Mouse (Mus musculus) forebrain, embryonic 14.5 days (tissue): ENCODE measurements around the gene Rhpn2. TPM values are rescaled to one million over a fixed set of nuclear protein-coding genes. Genes with fewer than 3 reads are reported as not detected.
A peak's percentile ranks its signal among the peaks of the same experiment; 100 is the strongest.

ENCODE experiments used
- ATAC-seq: fragments of 200-750 bp; cut with Nextera tagmentation; 2 replicates; pipeline ENCODE4 v1.8.0; 2017; ENCODE audit warnings: mild to moderate bottlenecking, moderate library complexity
- DNase-seq: peaks from one replicate; pipeline ENCODE4 v3.0.0-alpha.2; 2015; ENCODE audit warnings: low spot score
- H3K27ac ChIP-seq: fragments of 300-500 bp; sonication (generic); 2 replicates; pipeline ENCODE4 v1.5.1; 2014; ENCODE audit warnings: low read depth, mild to moderate bottlenecking, control low read depth, low read length, moderate library complexity
- H3K27me3 ChIP-seq: fragments of 300-500 bp; sonication (generic); replicated peaks from 2 replicates; pipeline ENCODE4 v1.6.1; 2014; ENCODE audit warnings: low read length, control low read depth, mixed read lengths; ENCODE audit not compliant: control insufficient read depth, insufficient read depth
- H3K36me3 ChIP-seq: fragments of 300-500 bp; sonication (generic); 2 replicates; pipeline ENCODE4 v1.6.1; 2014; ENCODE audit warnings: low read length, control low read depth; ENCODE audit not compliant: control insufficient read depth, insufficient read depth
- H3K4me1 ChIP-seq: fragments of 300-500 bp; sonication (generic); 2 replicates; pipeline ENCODE4 v1.6.1; 2014; ENCODE audit warnings: antibody characterized with exemption, low read length, control low read depth; ENCODE audit not compliant: control insufficient read depth, insufficient read depth
- H3K4me2 ChIP-seq: fragments of 300-500 bp; sonication (generic); 2 replicates; pipeline ENCODE4 v1.6.1; 2014; ENCODE audit warnings: mild to moderate bottlenecking, control low read depth, low read length
- H3K4me3 ChIP-seq: fragments of 300-500 bp; sonication (generic); 2 replicates; pipeline ENCODE4 v1.5.1; 2014; ENCODE audit warnings: low read depth, low read length, control low read depth
- H3K9ac ChIP-seq: fragments of 300-500 bp; sonication (generic); 2 replicates; pipeline ENCODE4 v1.6.1; 2014; ENCODE audit warnings: mild to moderate bottlenecking, low read length, control low read depth, moderate library complexity
- H3K9me3 ChIP-seq: fragments of 300-500 bp; sonication (generic); replicated peaks from 2 replicates; pipeline ENCODE4 v1.6.1; 2016; ENCODE audit warnings: low read length, control low read depth, mixed read lengths; ENCODE audit not compliant: control insufficient read depth
- WGBS: fragments of 180-500 bp; shearing (Covaris S2); extraction: QIAGEN DNeasy Blood & Tissue Kit; methylation state at CpG from one replicate; pipeline ENCODE4 v1.1.7; 2014; 5-methylcytosine and 5-hydroxymethylcytosine counted together
- polyA plus RNA-seq: library from polyadenylated mRNA; unstranded; fragments of >200 nt; fragmentation: Nextera tagmentation; extraction: Ambion mirVana; gene quantifications from 2 replicates; pipeline ENCODE4 v1.2.1, GENCODE M21; 2014

The Rhpn2 gene
- polyA plus RNA-seq, 1 experiment from 2014 or later: 1.2 TPM

DNA sequence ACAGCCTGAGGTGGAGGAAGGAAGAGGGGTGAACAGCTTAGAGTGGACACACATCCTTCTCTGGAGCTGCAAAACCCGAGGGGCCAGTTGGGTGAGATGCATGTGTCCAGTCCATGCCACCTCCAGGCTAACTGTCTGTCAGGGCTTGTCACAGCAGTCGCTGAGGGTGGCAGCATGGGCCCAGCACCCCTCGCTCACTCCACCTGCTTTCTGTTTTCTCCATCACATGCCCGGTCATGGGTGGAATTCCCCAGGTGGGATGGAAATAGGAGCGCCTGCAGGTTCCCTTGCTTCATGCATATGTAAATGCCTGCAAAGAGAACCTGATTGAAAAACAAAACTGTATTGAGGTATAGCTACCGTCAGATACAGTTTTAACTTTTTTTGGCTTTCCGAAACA lies 40.3 kb downstream of the Rhpn2 start:
- no peak for ATAC-seq
- no peaks in the 10 kb centered on the region for H3K36me3 ChIP-seq

DNA sequence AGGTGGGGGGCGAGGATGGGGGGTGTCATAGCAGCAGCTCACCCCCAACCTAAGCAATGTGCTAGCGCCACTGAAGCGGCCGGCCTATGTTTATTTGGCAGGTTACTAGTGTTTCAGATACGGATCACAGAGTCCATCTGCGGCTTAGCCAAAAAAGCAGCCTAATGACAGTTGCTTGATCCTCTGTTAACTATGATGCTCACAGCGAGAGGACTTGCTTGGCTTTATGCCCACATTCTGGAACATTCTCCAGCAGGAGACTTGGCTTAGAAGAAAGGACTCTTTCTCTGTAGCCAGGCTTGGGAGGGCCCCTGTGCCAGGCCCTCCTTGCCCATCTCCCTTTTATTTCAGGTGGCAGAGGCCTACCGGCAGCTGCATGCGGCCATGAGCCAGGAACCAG lies 42.7 kb downstream of the Rhpn2 start:
- ATAC-seq: no peak
- peak; percentile 46 for DNase-seq

More for the DNA sequence above, 40.3 kb downstream of the Rhpn2 start:
- 86% methylated on average over 7 of the region's 7 CpGs for WGBS
- Histone ChIP-seq H3K27ac (no peak overlapping the region), H3K27me3 (no peaks in the 10 kb centered on the region), H3K4me1 (no peaks in the 10 kb centered on the region), H3K9ac (no peak overlapping the region), H3K4me2 (no peak overlapping the region), H3K4me3 (no peak overlapping the region), H3K9me3 (no peaks in the 10 kb centered on the region)
- DNase-seq: no peak

DNA sequence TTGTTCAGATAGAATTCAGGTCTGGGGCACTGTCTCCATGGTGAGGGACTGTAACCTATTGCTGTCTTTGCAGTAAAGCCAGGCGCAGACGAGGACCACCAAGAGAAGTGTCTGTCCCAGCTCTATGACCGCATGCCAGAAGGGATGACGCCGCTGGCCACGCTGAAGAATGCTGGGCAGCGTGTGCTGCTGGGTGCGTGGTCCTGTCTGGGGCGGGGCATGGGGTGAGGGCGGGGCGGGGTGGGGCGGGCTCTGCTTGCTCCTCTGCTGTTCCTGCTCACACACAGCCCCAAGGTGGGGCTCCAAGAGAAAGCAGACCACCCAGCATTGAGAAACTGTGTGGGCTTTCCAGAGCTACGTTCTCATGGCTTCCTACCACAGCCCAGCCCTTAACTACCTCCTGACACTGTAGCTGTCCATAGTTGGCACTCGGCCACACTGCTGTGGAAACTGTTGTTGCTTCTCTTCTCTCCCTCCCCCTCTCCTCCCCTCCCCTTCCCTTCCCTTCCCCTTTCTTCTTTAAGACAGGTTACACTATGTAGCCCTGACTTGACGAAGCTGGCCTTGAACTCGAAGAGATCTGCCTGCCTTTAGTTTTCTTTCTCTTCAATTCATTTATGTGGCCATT lies 45.6 kb downstream of the Rhpn2 start:
- Histone ChIP-seq H3K27me3 (no peaks in the 10 kb centered on the region), H3K4me3 (no peak overlapping the region), H3K36me3 (no peaks in the 10 kb centered on the region), H3K9me3 (no peaks in the 10 kb centered on the region), H3K4me1 (no peaks in the 10 kb centered on the region), H3K4me2 (no peak overlapping the region), H3K27ac (no peak overlapping the region), H3K9ac (no peak overlapping the region)
- 0 out of 2 replicates have a peak, but pooled peaks have one; percentile 23 for ATAC-seq
- 45% methylated on average over 16 of the region's 16 CpGs for WGBS
- no peak for DNase-seq

More for the DNA sequence above, 42.7 kb downstream of the Rhpn2 start:
- Histone ChIP-seq H3K9ac (no peak overlapping the region), H3K4me2 (no peak overlapping the region), H3K9me3 (no peaks in the 10 kb centered on the region), H3K27ac (no peak overlapping the region), H3K4me1 (no peaks in the 10 kb centered on the region), H3K36me3 (no peaks in the 10 kb centered on the region), H3K27me3 (no peaks in the 10 kb centered on the region), H3K4me3 (no peak overlapping the region)
- 69% methylated on average over 9 of the region's 9 CpGs for WGBS

DNA sequence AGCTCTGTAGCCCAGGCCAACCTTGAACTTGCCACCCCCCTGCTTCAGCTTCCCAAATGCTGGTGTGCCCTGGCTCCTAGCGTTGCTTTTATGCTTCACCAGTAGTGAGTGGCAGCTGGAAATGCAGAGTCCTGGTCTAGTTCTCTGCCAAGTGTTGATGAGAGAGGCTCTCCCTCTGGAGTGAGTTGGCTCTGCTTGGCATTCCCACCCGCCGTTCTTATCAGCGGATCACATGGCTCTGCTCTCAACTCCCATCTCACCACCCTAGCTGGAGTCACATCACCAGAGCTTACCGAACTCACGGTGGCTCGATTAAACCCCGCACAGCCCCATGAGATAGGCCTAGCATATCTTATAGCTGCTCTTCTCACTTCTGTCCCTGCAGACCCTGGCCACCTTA lies 46.4 kb downstream of the Rhpn2 start:
- H3K4me1 ChIP-seq: no peaks in the 10 kb centered on the region
- H3K36me3 ChIP-seq: no peaks in the 10 kb centered on the region
- ATAC-seq: no peak
- 87% methylated on average over 8 of the region's 8 CpGs for WGBS
- no peak for DNase-seq
- H3K27ac ChIP-seq: no peak overlapping the region
- no peak overlapping the region for H3K4me3 ChIP-seq
- H3K4me2 ChIP-seq: no peak overlapping the region
- H3K9me3 ChIP-seq: no peaks in the 10 kb centered on the region
- no peaks in the 10 kb centered on the region for H3K27me3 ChIP-seq
- no peak overlapping the region for H3K9ac ChIP-seq

DNA sequence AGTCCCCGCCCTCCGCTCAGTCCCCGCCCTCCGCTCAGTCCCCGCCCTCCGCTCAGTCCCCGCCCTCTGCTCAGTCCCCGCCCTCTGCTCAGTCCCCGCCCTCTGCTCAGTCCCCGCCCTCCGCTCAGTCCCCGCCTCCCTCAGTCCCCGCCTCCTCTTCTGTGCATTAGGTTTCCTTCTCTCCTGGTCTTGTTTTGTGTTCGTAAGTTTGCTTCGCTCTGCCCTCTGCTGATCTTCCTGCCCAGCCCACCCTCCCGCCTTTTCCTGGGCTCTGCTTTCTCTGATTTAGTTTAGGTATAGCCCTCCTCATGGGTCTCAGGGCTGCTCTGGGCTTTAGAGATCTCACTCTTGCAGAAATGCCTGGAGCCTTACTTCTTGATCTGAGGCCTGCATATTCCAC lies 47.9 kb downstream of the Rhpn2 start:
- WGBS: 53% methylated on average over 13 of the region's 16 CpGs
- Histone ChIP-seq H3K4me1 (no peaks in the 10 kb centered on the region), H3K4me2 (no peak overlapping the region), H3K36me3 (no peaks in the 10 kb centered on the region), H3K27ac (no peak overlapping the region), H3K4me3 (no peak overlapping the region), H3K9ac (no peak overlapping the region), H3K27me3 (no peaks in the 10 kb centered on the region), H3K9me3 (no peaks in the 10 kb centered on the region)
- ATAC-seq (no peak), DNase-seq (no peak)

DNA sequence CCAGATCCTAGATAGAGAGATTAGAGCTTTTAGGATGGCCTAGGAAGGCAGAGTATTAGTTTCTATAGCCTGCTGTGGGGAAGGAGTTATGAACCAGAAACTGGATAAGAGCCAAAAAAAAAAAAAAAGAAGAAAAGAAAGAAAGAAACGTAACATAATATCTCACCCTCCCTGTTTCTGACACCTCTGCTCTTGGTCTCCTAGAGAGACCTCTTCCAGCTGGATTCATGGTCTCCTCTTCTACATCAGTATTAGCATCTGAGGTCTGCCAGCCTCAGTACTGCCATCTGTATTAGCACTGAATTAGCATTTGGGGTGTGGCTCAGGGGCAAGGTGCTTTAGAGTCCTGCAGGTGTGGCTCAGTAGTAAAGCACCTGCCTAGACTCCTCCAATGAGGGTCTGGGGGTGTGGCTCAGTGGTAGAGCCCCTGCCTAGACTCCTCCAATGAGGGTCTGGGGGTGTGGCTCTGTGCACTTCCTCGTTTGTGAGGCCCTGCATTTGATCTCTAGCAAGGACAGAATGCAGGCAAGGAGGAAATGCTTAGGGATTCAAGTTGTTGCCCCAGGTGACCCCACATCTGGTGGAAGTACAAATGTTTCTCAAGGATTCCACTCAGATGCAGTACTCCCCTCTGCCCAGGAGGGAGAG lies 48.9 kb downstream of the Rhpn2 start:
- no peak for ATAC-seq

DNA sequence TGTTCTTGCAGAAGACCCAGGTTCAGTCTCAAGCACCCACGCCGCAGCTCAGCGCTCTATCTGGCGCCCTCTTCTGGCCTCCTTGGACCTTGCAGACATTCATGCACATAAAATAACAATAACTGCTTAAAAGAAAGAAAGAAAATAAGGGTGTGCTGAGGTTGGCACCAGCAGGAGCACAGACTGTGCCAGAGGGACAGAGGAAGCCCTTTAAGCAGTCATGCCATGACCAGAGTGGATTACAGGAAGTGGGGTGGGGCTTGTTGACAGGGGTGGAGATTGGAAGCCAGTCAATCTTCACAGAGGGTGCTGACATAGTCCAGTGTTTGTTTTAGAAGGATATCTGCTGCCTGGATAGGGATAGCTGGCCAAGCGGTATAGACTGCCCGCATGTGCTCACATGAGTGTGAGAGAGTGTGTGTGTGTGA lies 52.6 kb downstream of the Rhpn2 start:
- H3K4me3 ChIP-seq: no peak overlapping the region

More for the DNA sequence above, 48.9 kb downstream of the Rhpn2 start:
- Histone ChIP-seq H3K4me2 (no peak overlapping the region), H3K27ac (no peak overlapping the region), H3K4me1 (no peaks in the 10 kb centered on the region), H3K9me3 (no peaks in the 10 kb centered on the region), H3K4me3 (no peak overlapping the region), H3K27me3 (no peaks in the 10 kb centered on the region), H3K36me3 (no peaks in the 10 kb centered on the region), H3K9ac (no peak overlapping the region)
- 54% methylated on average over 2 of the region's 2 CpGs for WGBS
- DNase-seq: no peak

DNA sequence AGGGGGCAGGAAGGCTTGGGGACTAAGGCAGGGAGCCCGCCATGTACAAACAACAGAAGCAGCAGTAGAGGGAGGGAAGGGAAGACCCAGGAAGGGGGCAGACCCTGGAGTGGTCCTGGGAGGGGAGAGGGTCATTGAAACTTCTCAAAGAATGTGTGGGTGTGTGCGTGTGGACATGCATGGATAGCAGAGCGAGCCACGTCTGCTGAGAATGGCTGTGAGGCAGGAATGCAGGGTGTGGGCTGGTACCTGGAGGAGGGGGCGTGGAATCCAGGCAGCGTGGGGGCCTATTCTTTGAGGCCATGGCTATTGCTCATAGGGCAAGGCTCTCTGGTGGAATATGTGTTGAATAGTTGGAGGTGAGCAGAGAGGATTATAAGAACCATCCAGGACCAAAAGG lies 54.7 kb downstream of the Rhpn2 start:
- no peak overlapping the region for H3K4me2 ChIP-seq
- no peaks in the 10 kb centered on the region for H3K9me3 ChIP-seq
- H3K27me3 ChIP-seq: no peaks in the 10 kb centered on the region
- H3K36me3 ChIP-seq: peaks cover 14% of the 10 kb centered on the region; the same call in 1 of the 2 replicates
- no peaks in the 10 kb centered on the region for H3K4me1 ChIP-seq
- H3K9ac ChIP-seq: no peak overlapping the region
- no peak for DNase-seq
- ATAC-seq: no peak
- WGBS: 82% methylated on average over 6 of the region's 6 CpGs
- H3K4me3 ChIP-seq: no peak overlapping the region
- no peak overlapping the region for H3K27ac ChIP-seq

More for the DNA sequence above, 52.6 kb downstream of the Rhpn2 start:
- no peak overlapping the region for H3K9ac ChIP-seq
- no peaks in the 10 kb centered on the region for H3K36me3 ChIP-seq
- ATAC-seq (no peak), DNase-seq (no peak)
- H3K9me3 ChIP-seq: no peaks in the 10 kb centered on the region
- WGBS: 67% methylated on average over 6 of the region's 6 CpGs
- H3K27ac ChIP-seq: no peak overlapping the region
- no peak overlapping the region for H3K4me2 ChIP-seq
- H3K27me3 ChIP-seq: no peaks in the 10 kb centered on the region
- no peaks in the 10 kb centered on the region for H3K4me1 ChIP-seq

DNA sequence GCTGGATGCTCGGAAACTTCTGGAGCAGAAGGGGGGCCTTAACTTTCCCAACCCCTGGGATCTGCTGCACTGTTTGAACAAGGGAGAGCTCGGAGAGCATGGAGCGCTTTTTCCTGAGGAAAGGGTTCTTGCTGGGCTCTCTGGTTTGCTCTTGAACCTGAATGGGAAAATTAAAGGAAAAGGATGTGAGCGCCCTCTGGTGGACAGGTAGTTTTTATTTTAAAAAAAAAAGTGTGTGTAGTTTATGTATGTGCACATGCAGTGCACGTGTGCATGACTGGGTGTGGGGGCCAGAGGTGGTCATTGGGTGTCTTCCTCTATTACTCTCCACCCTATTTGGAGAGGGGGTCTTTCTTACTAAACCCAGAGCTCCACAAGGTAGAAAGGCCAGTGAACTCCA lies 59.0 kb downstream of the Rhpn2 start:
- Histone ChIP-seq H3K4me3 (no peak overlapping the region), H3K27me3 (no peaks in the 10 kb centered on the region), H3K9me3 (no peaks in the 10 kb centered on the region), H3K9ac (no peak overlapping the region), H3K27ac (no peak overlapping the region), H3K4me1 (peaks cover 13% of the 10 kb centered on the region), H3K4me2 (no peak overlapping the region), H3K36me3 (peaks cover 22% of the 10 kb centered on the region)
- 59% methylated on average over 5 of the region's 5 CpGs for WGBS
- ATAC-seq: no peak
- no peak for DNase-seq
